ENCODE assay signal across 9 mouse cellular contexts in genomic region chr7:135668852-135669739, GRCm38 (mm10). TPM values are rescaled to one million over a fixed set of nuclear protein-coding genes. Genes with fewer than 3 reads are reported as not detected.
DNase-seq lines count a peak whose midpoint lies in the region; ATAC-seq lines count a peak whose summit lies in the region.
"Had no signal": no experiment of that assay in that cellular context is flagged by ENCODE, and none has a peak within 500 bp of the region (broad histone marks: within the 10 kb centered on the region; RNA-seq: fewer than 3 reads in every experiment).

No protein-coding gene starts in this region.

- no peaks in the 10 kb centered on the region for H3K36me3 ChIP-seq in forebrain, embryonic 16.5 days (ENCODE audit: control insufficient read depth, insufficient read depth)
- no peaks in the 10 kb centered on the region for H3K36me3 ChIP-seq in midbrain, embryonic 15.5 days (replicated peaks)
- H3K36me3 ChIP-seq: embryonic facial prominence, embryonic 15.5 days had no signal

- WGBS in forebrain, embryonic 16.5 days = 37% methylated on average over 16 of the region's 16 CpGs
- 45% methylated on average over 16 of the region's 16 CpGs for WGBS in midbrain, embryonic 15.5 days

- no peaks in the 10 kb centered on the region for H3K4me1 ChIP-seq in forebrain, embryonic 16.5 days (replicated peaks; ENCODE audit: control insufficient read depth, insufficient read depth, low read length)
- no peaks in the 10 kb centered on the region for H3K4me1 ChIP-seq in midbrain, embryonic 15.5 days

- no peak overlapping the region for H3K4me2 ChIP-seq in forebrain, embryonic 16.5 days (ENCODE audit: low read length)
- no peak overlapping the region for H3K4me2 ChIP-seq in midbrain, embryonic 15.5 days
- H3K4me2 ChIP-seq: embryonic facial prominence, embryonic 15.5 days had no signal

- no peak overlapping the region for H3K9ac ChIP-seq in forebrain, embryonic 16.5 days (replicated peaks; ENCODE audit: low read depth, low read length)
- no peak overlapping the region for H3K9ac ChIP-seq in midbrain, embryonic 15.5 days
- H3K9ac ChIP-seq: embryonic facial prominence, embryonic 15.5 days had no signal

- no peaks in the 10 kb centered on the region for H3K9me3 ChIP-seq in forebrain, embryonic 16.5 days (ENCODE audit: control insufficient read depth, low read length)
- no peaks in the 10 kb centered on the region for H3K9me3 ChIP-seq in midbrain, embryonic 15.5 days
- H3K9me3 ChIP-seq: embryonic facial prominence, embryonic 15.5 days had no signal

- peak; percentile 58 for DNase-seq in ovary, postnatal 14 days (ENCODE audit: low spot score)
- no peak for DNase-seq in ovary, adult 18-20 months (ENCODE audit: low spot score)
- DNase-seq in cerebellum, adult 11-12 months = peak; percentile 45
- peak; percentile 80 to 85 for DNase-seq in left cerebral cortex, postnatal 14 days (ENCODE audit: low spot score in 2 of 2)
- peak; percentile 68 for DNase-seq in testis, postnatal 10 days (ENCODE audit: low spot score)

- H3K27ac ChIP-seq in forebrain, embryonic 16.5 days (ENCODE audit: low read length) = no peak overlapping the region
- no peak overlapping the region for H3K27ac ChIP-seq in midbrain, embryonic 15.5 days
- H3K27ac ChIP-seq: embryonic facial prominence, embryonic 15.5 days had no signal

- intact Hi-C loops in left cerebral cortex, postnatal 14 days (cut with DNase I) = loop anchor here (2.0 to 10.0 kb wide), 3 partner anchors 132 to 264 kb away; partner anchors contain the start of gene Ptpre

- ATAC-seq in forebrain, embryonic 16.5 days = peak; percentile 15; the same call in 1 of the 2 replicates
- peak; percentile 81 for ATAC-seq in inflammation-experienced regulatory T-cells, adult 6 months
- peak; percentile 54; the same call in 1 of the 2 replicates for ATAC-seq in midbrain, embryonic 15.5 days (replicated peaks)

- no peak overlapping the region for H3K4me3 ChIP-seq in forebrain, embryonic 16.5 days (replicated peaks; ENCODE audit: low read length)
- no peak overlapping the region for H3K4me3 ChIP-seq in midbrain, embryonic 15.5 days
- H3K4me3 ChIP-seq: embryonic facial prominence, embryonic 15.5 days had no signal

- H3K27me3 ChIP-seq in forebrain, embryonic 16.5 days (replicated peaks; ENCODE audit: control insufficient read depth, insufficient read depth, low read length) = no peaks in the 10 kb centered on the region
- no peaks in the 10 kb centered on the region for H3K27me3 ChIP-seq in midbrain, embryonic 15.5 days (replicated peaks)
- H3K27me3 ChIP-seq: embryonic facial prominence, embryonic 15.5 days had no signal

RNA-seq across cellular contexts. Expression of gene Mki67, which starts 47.1 kb away (rescaled TPM):
- polyA plus RNA-seq in forebrain, embryonic 16.5 days (2015; fragmentation: Nextera tagmentation; extraction: Ambion mirVana) = 14.8 and 19.6 TPM in 2 replicates
- 10 to 100 TPM in 1 of 3 experiments, 1 to 10 TPM in 2; 7.4 to 62.6 (median 9.7) TPM for polyA plus RNA-seq in inflammation-experienced regulatory T-cells, adult 6 months (2017; shearing (Covaris generic))
- 1 to 10 TPM; 2.3 to 2.4 TPM for total RNA-seq in left cerebral cortex, postnatal 14 days (2021)
- polyA plus RNA-seq in midbrain, embryonic 15.5 days (2015; fragmentation: Nextera tagmentation; extraction: Ambion mirVana) = 6.0 and 6.5 TPM in 2 replicates

Comparison
In these comparisons a context has a peak if more than half of its experiments do, and no peak if none do; other contexts are left out.
1. ATAC-seq: peak in every context shown above with its lines; median percentile 81 in inflammation-experienced regulatory T-cells, adult 6 months; 54 in midbrain, embryonic 15.5 days; 15 in forebrain, embryonic 16.5 days.